In the genomic region with DNA sequence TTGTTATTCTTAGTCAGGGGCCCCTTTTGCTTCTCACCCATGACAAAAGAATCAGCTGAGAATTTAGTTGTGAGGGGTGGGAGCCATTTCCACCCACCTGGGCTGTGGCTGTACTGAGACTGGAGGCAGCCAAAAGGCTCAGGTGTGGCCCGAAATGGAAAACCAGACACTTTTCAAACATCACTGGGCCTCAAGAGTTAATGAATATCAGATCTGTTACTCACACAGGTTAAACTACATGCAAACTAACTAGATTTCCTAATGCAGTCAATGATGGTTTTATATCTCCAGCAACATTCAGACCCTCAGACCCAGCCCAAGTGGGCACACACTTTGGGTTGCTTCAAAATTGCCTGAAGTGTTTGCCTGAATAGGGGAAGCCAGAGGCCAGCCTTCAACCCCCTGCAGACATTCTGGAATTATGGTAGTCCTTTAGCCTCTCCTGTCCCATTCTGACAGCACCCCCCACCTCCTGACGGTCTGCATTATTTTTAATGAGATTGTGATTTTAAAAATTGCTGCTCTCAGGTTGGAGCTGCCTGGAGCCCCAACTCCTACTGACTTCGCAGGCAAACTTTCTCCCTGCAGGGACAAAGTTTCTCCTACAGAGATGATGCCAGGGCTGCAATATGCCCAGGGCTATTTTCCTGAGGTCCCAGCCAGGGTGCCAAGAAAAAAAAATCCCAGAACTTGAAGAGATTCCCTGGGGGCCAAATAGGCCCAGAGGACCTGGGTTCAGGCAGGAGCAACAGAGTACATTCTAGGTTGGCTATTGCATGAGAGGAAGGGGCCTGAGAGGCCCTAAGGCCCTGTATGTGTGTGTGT, we compare ENCODE assay signal across 8 mouse cellular contexts. TPM values are rescaled to one million over a fixed set of nuclear protein-coding genes. Genes with fewer than 3 reads are reported as not detected.
DNase-seq lines count a peak whose midpoint lies in the region; ATAC-seq and TF ChIP-seq lines count a peak whose summit lies in the region.

No protein-coding gene starts in this region.

- no peaks in the 10 kb centered on the region for H3K9me3 ChIP-seq in forebrain, embryonic 11.5 days (ENCODE audit: control insufficient read depth, low read length)
- H3K9me3 ChIP-seq in neural tube, embryonic 14.5 days (ENCODE audit: control insufficient read depth, low read length): no peaks in the 10 kb centered on the region

- H3K4me1 ChIP-seq in liver, adult 2 months (ENCODE audit: control insufficient read depth, insufficient read depth, low read length): peaks cover 22% of the 10 kb centered on the region
- H3K4me1 ChIP-seq in forebrain, embryonic 11.5 days (replicated peaks; ENCODE audit: control insufficient read depth, insufficient read depth, low read length): no peaks in the 10 kb centered on the region
- peaks cover 5% of the 10 kb centered on the region for H3K4me1 ChIP-seq in neural tube, embryonic 14.5 days (ENCODE audit: control insufficient read depth, insufficient read depth, low read length)

- no peaks in the 10 kb centered on the region for H3K27me3 ChIP-seq in liver, adult 2 months (ENCODE audit: control insufficient read depth, insufficient read depth, low read length)
- peaks cover 29% of the 10 kb centered on the region for H3K27me3 ChIP-seq in forebrain, embryonic 11.5 days (ENCODE audit: control insufficient read depth, insufficient read depth, low read length)
- no peaks in the 10 kb centered on the region for H3K27me3 ChIP-seq in neural tube, embryonic 14.5 days (ENCODE audit: control insufficient read depth, insufficient read depth, low read length)

- TF ChIP-seq CTCF in liver, adult 2 months (IDR thresholded peaks at IDR 0.05; ENCODE audit: low read depth, low read length): no peak

- no peak for TF ChIP-seq POLR2A in liver, adult 2 months (IDR thresholded peaks at IDR 0.05; ENCODE audit: extremely low read depth, insufficient read depth, low read length)

- H3K36me3 ChIP-seq in liver, adult 2 months (ENCODE audit: control insufficient read depth, insufficient read depth, low read length): peaks cover 34% of the 10 kb centered on the region
- H3K36me3 ChIP-seq in forebrain, embryonic 11.5 days (ENCODE audit: control insufficient read depth, insufficient read depth, low read length): no peaks in the 10 kb centered on the region
- peaks cover 5% of the 10 kb centered on the region; the same call in 1 of the 2 replicates for H3K36me3 ChIP-seq in neural tube, embryonic 14.5 days (ENCODE audit: control insufficient read depth, insufficient read depth, low read length)

- peak overlapping the region; percentile 89 for H3K9ac ChIP-seq in liver, adult 2 months (ENCODE audit: low read depth, low read length)
- H3K9ac ChIP-seq in forebrain, embryonic 11.5 days (ENCODE audit: low read length): peak overlapping the region; percentile 98
- H3K9ac ChIP-seq in neural tube, embryonic 14.5 days (replicated peaks; ENCODE audit: low read depth, low read length): peak overlapping the region; percentile 94

- peaks cover 33% of the 10 kb centered on the region for H3K79me2 ChIP-seq in liver, adult 2 months (ENCODE audit: control insufficient read depth, insufficient read depth, low read length)

- ATAC-seq in forebrain, embryonic 11.5 days (replicated peaks; ENCODE audit: low FRiP score): no peak
- ATAC-seq in neural tube, embryonic 14.5 days (ENCODE audit: low read depth): no peak
- ATAC-seq in frontal cortex, adult (ENCODE audit: low TSS enrichment): no peak
- no peak for ATAC-seq in activated CD4-positive, CD25-positive, alpha-beta regulatory T cell, adult 4 months

- peak overlapping the region; percentile 75 for H3K4me2 ChIP-seq in forebrain, embryonic 11.5 days (ENCODE audit: low read depth, low read length, severe bottlenecking)
- peak overlapping the region; percentile 89 for H3K4me2 ChIP-seq in neural tube, embryonic 14.5 days (ENCODE audit: low read depth, low read length)

- DNase-seq in liver, adult 2 months (ENCODE audit: extremely low read depth, low read depth, low spot score): no peak
- no peak for DNase-seq in liver
- no peak for DNase-seq in forebrain, embryonic 11.5 days (ENCODE audit: low spot score)
- DNase-seq in kidney, postnatal 10 days: peak; percentile 22
- no peak for DNase-seq in gastrocnemius, postnatal 4 days (ENCODE audit: low spot score in 2 of 2)

- H3K27ac ChIP-seq in liver, adult 2 months (replicated peaks; ENCODE audit: insufficient read depth, low read depth, low read length): peak overlapping the region; percentile 99
- H3K27ac ChIP-seq in forebrain, embryonic 11.5 days (ENCODE audit: low read depth, low read length): peak overlapping the region; percentile 66; the same call in 1 of the 2 replicates
- peak overlapping the region; percentile 97 for H3K27ac ChIP-seq in neural tube, embryonic 14.5 days (ENCODE audit: low read depth, low read length)

- WGBS in liver, adult 2 months: 25% methylated on average over 3 of the region's 3 CpGs
- WGBS in forebrain, embryonic 11.5 days: 32% methylated on average over 3 of the region's 3 CpGs
- 18% methylated on average over 3 of the region's 3 CpGs for WGBS in neural tube, embryonic 14.5 days

- peak overlapping the region; percentile 28 for H3K4me3 ChIP-seq in liver, adult 2 months (ENCODE audit: insufficient read depth, low read depth, low read length)
- peak overlapping the region; percentile 79 for H3K4me3 ChIP-seq in forebrain, embryonic 11.5 days (ENCODE audit: low read depth, low read length)
- peak overlapping the region; percentile 86 for H3K4me3 ChIP-seq in neural tube, embryonic 14.5 days (ENCODE audit: low read depth, low read length)

RNA-seq across cellular contexts. Expression of a gene that starts 9.6 kb away (rescaled TPM):
- 14.5 and 16.1 TPM in 2 replicates for total RNA-seq in liver, adult 2 months (2014; rRNA removed)
- 64.2 and 84.0 TPM in 2 replicates for polyA plus RNA-seq in liver, adult 2 months (2012; rRNA removed)
- polyA plus RNA-seq in forebrain, embryonic 11.5 days (2014; fragmentation: Nextera tagmentation; extraction: Ambion mirVana): 124 and 137 TPM in 2 replicates
- polyA plus RNA-seq in neural tube, embryonic 14.5 days (2014; fragmentation: Nextera tagmentation; extraction: Ambion mirVana): 72.9 and 89.2 TPM in 2 replicates
- total RNA-seq in gastrocnemius, postnatal 4 days (2021): 10 to 100 TPM; 42.6 to 52.1 TPM
- not detected for polyA plus RNA-seq in activated CD4-positive, CD25-positive, alpha-beta regulatory T cell, adult 4 months (2017; shearing (Covaris generic))

Comparison
In these comparisons a context has a peak if more than half of its experiments do, and no peak if none do; other contexts are left out.
1. H3K4me3 ChIP-seq: peak in every context shown above with its lines; median percentile 86 in neural tube, embryonic 14.5 days; 79 in forebrain, embryonic 11.5 days; 28 in liver, adult 2 months.
2. RNA of a gene that starts 9.6 kb away (polyA plus RNA-seq): 124 to 137 TPM in forebrain, embryonic 11.5 days, 64.2 to 84.0 TPM in liver, adult 2 months and 72.9 to 89.2 TPM in neural tube, embryonic 14.5 days; not detected in activated CD4-positive, CD25-positive, alpha-beta regulatory T cell, adult 4 months; every median in the first group is over 10 times any median in the second.
3. Peak in every context shown above with its lines, with median percentiles within 50 percentile points of each other: H3K27ac ChIP-seq and H3K9ac ChIP-seq.